Comparison of ENCODE assay signal across 12 mouse cellular contexts in the genomic region with DNA sequence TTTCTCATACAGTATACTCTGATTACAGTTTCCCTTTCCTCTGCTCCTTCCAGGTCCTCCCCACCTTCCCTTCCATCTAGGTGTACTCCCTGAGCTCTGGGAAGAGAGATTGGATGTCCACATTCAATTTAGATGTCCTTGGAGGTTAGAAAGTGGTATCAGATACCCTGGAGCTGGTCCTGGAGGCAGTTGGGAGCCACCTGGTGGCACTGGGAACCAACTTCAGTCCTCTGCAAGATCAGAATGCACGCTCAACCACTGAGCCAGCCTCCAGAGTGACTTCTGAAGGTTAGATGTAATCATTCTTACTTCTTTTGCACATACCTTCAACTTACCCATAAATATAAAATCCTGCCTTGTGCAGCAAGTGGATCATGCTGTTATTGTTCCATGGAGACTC.
A peak's percentile ranks its signal among the peaks of the same experiment; 100 is the strongest.
DNase-seq lines count a peak whose midpoint lies in the region; TF ChIP-seq lines count a peak whose summit lies in the region.
"Had no signal": no experiment of that assay in that cellular context is flagged by ENCODE, and none has a peak within 500 bp of the region (broad histone marks: within the 10 kb centered on the region; RNA-seq: fewer than 3 reads in every experiment).

No protein-coding gene starts in this region.

- H3K4me1 ChIP-seq in lung, adult 2 months (ENCODE audit: control insufficient read depth, insufficient read depth, low read length): no peaks in the 10 kb centered on the region
- H3K4me1 ChIP-seq: forebrain, embryonic 15.5 days; megakaryocyte, embryonic 14.5 days had no signal

- no peak for TF ChIP-seq POLR2A in lung, adult 2 months (IDR thresholded peaks at IDR 0.05; ENCODE audit: borderline replicate concordance, extremely low read depth, low read depth, low read length)

- WGBS in lung, adult 2 months: 72% methylated on average over 1 of the region's 1 CpGs

- no peak overlapping the region for H3K4me3 ChIP-seq in lung, adult 2 months (replicated peaks; ENCODE audit: extremely low read depth, low read depth, low read length)
- H3K4me3 ChIP-seq: forebrain, embryonic 15.5 days; megakaryocyte, embryonic 14.5 days had no signal

- intact Hi-C loops in gastrocnemius, postnatal 14 days (cut with DNase I; ENCODE audit: low total_unique reads): no loop called here

- TF ChIP-seq CTCF in lung, adult 2 months (IDR thresholded peaks at IDR 0.05; ENCODE audit: insufficient read depth, low read length): peak; percentile 55

- DNase-seq in gastrocnemius, adult 18-20 months (ENCODE audit: low spot score): peak; percentile 39
- no peak for DNase-seq in gastrocnemius, postnatal 14 days
- DNase-seq in lung, adult 2 months: no peak
- DNase-seq in lung, postnatal 25 days (ENCODE audit: low spot score): no peak
- peak; percentile 26 for DNase-seq in embryo, embryonic 10.5 days (ENCODE audit: low spot score)
- DNase-seq in mesoderm, embryonic 11.5 days (ENCODE audit: low read depth, low spot score): peak; percentile 11
- no peak for DNase-seq in right cerebral cortex, postnatal 14 days
- no peak for DNase-seq in ovary, adult 18-20 months (ENCODE audit: low spot score)
- DNase-seq: cerebellum, adult 11-12 months; right cerebral cortex, adult 18-20 months had no signal

Comparison
In these comparisons a context has a peak if more than half of its experiments do, and no peak if none do; other contexts are left out.
1. DNase-seq: peak in gastrocnemius, adult 18-20 months (single experiment), embryo, embryonic 10.5 days (single experiment) and mesoderm, embryonic 11.5 days (single experiment); none in gastrocnemius, postnatal 14 days (single experiment), lung, adult 2 months (single experiment), lung, postnatal 25 days (single experiment), right cerebral cortex, postnatal 14 days (single experiment) and ovary, adult 18-20 months (single experiment).